ENCODE assay signal across 8 mouse cellular contexts in the genomic region with DNA sequence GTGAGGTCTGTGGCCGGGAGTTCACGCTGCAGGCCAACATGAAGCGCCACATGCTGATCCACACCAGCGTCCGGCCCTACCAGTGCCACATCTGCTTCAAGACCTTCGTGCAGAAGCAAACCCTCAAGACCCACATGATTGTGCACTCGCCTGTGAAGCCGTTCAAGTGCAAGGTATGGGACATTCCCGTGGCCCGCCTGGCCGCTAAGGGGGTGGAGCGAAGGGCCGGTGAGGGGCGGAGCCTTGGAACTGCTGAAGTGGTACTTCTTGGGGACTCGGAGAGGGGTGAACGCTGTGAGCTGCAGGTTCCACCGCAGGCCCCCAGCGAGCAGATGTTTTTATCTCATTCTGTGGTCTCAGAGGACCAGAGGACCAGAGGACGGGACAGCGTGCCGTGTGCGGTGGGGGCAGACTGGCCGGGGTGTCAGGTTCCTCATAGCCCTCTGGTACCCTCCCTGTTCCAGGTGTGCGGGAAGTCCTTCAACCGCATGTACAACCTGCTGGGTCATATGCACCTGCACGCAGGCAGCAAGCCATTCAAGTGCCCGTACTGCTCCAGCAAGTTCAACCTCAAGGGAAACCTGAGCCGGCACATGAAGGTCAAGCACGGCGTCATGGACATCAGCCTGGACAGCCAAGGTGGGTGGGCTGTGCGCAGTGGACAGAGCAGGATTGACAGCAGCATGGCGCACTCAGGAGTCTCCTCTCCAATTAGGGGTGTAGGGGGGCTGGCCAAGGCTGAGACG. TPM values are rescaled to one million over a fixed set of nuclear protein-coding genes. Genes with fewer than 3 reads are reported as not detected.
DNase-seq lines count a peak whose midpoint lies in the region; ATAC-seq and TF ChIP-seq lines count a peak whose summit lies in the region.

No protein-coding gene starts in this region.

- peak; percentile 50 for DNase-seq in gastrocnemius, adult 2 months
- no peak for DNase-seq in gastrocnemius, adult 8-10 months (ENCODE audit: low spot score in 2 of 2)
- peak; percentile 49 for DNase-seq in thymus, postnatal 4 days
- DNase-seq in thymus, postnatal 25 days = no peak
- DNase-seq in kidney, postnatal 4 days = peak; percentile 79 to 86
- peak; percentile 41 for DNase-seq in stomach, postnatal 0 days (ENCODE audit: low spot score)
- DNase-seq in thymus, postnatal 14 days = no peak
- DNase-seq in adrenal gland, postnatal 14 days = no peak

- no peaks in the 10 kb centered on the region for H3K9me3 ChIP-seq in stomach, postnatal 0 days (ENCODE audit: control insufficient read depth, low read length)

- no peaks in the 10 kb centered on the region for H3K4me1 ChIP-seq in stomach, postnatal 0 days (replicated peaks; ENCODE audit: control insufficient read depth, insufficient read depth)

- intact Hi-C loops in gastrocnemius, adult 2 months (cut with DNase I) = loop anchor here (2.0 kb wide), 1 partner anchor 61 kb away; a partner anchor contains a TSS

- H3K27ac ChIP-seq in gastrocnemius, adult 2 months = peak overlapping the region; percentile 20; the same call in 1 of the 2 replicates
- H3K27ac ChIP-seq in stomach, postnatal 0 days (replicated peaks) = no peak overlapping the region

- H3K36me3 ChIP-seq in stomach, postnatal 0 days (ENCODE audit: control insufficient read depth, insufficient read depth, low read length) = peaks cover 25% of the 10 kb centered on the region

- no peak overlapping the region for H3K9ac ChIP-seq in stomach, postnatal 0 days (ENCODE audit: low read length)

- H3K4me3 ChIP-seq in gastrocnemius, adult 2 months = no peak overlapping the region
- H3K4me3 ChIP-seq in stomach, postnatal 0 days (ENCODE audit: low read depth, low read length) = no peak overlapping the region

- ATAC-seq in stomach, postnatal 0 days (ENCODE audit: low FRiP score, low TSS enrichment) = no peak

- WGBS in stomach, postnatal 0 days = 86% methylated on average over 33 of the region's 33 CpGs

- H3K4me2 ChIP-seq in stomach, postnatal 0 days (replicated peaks; ENCODE audit: low read depth) = no peak overlapping the region

- TF ChIP-seq EP300 in stomach, postnatal 0 days (optimal IDR thresholded peaks at IDR 0.05) = no peak

- no peak for TF ChIP-seq CTCF in gastrocnemius, adult 2 months (IDR thresholded peaks at IDR 0.05)
- TF ChIP-seq CTCF in stomach, postnatal 0 days (IDR thresholded peaks at IDR 0.05; ENCODE audit: low read depth) = no peak

- no peaks in the 10 kb centered on the region for H3K27me3 ChIP-seq in stomach, postnatal 0 days (ENCODE audit: control insufficient read depth, insufficient read depth, low read length)

RNA-seq across cellular contexts. Expression of a gene that starts 29.0 kb away (rescaled TPM):
- 100 to 1,000 TPM; 236 to 647 TPM for total RNA-seq in gastrocnemius, adult 2 months (2021)
- 100 to 1,000 TPM; 295 to 383 (median 326) TPM for total RNA-seq in gastrocnemius, adult 8-10 months (2022)
- 288 TPM in 2 replicates for polyA plus RNA-seq in stomach, postnatal 0 days (2015; fragmentation: Nextera tagmentation; extraction: Ambion mirVana)
- 353 and 359 TPM in 2 replicates for total RNA-seq in adrenal gland, postnatal 14 days (2021)

Comparison
In these comparisons a context has a peak if more than half of its experiments do, and no peak if none do; other contexts are left out.
1. DNase-seq: peak in gastrocnemius, adult 2 months (single experiment), thymus, postnatal 4 days (single experiment), kidney, postnatal 4 days (2 of 2) and stomach, postnatal 0 days (single experiment); none in gastrocnemius, adult 8-10 months (0 of 2), thymus, postnatal 25 days (single experiment), thymus, postnatal 14 days (single experiment) and adrenal gland, postnatal 14 days (single experiment).